In the genomic region with DNA sequence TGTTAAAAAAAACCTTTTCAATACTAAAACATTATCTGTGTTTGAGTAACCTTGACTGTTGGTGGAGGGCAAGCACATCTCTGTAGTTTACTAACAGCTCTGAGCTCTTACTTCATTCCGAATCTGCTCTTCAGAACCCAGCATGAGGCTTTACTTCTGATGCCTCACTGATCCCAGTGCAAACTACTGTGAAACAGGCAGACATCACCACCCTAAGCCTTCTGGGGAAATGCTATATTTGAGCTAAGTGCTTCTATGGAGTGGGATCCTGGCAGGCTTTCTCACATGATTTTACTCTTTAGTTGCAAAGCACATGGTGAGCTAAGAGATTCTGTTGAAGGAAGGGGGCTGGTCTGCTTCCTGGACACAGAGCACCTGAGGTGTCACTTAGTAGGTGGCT, we compare ENCODE assay signal across 23 mouse cellular contexts.
DNase-seq lines count a peak whose midpoint lies in the region; ATAC-seq lines count a peak whose summit lies in the region.
"Had no signal": no experiment of that assay in that cellular context is flagged by ENCODE, and none has a peak within 500 bp of the region (broad histone marks: within the 10 kb centered on the region; RNA-seq: fewer than 3 reads in every experiment).

No protein-coding gene starts in this region.

- 42% methylated on average over 1 of the region's 1 CpGs for WGBS in heart, embryonic 12.5 days

- no peak for DNase-seq in heart, postnatal 25 days (ENCODE audit: low spot score)
- peak; percentile 28 for DNase-seq in left cerebral cortex, adult 11 months (ENCODE audit: low spot score)
- DNase-seq in left cerebral cortex, postnatal 4 days, result no peak
- peak; percentile 78 for DNase-seq in brain, adult 2 months (ENCODE audit: low read depth, low spot score)
- DNase-seq in left cerebral cortex, postnatal 14 days (ENCODE audit: low spot score in 2 of 2), result peak; percentile 34 to 50
- no peak for DNase-seq in T-cell, adult 2 months (ENCODE audit: low spot score)
- DNase-seq: adrenal gland, postnatal 14 days; cerebellum, adult 11 months; gastrocnemius, postnatal 14 days; kidney, adult 18-20 months; layer of hippocampus, postnatal 36 days; lung, adult 18-20 months; lung, postnatal 14 days; thymus, postnatal 14 days had no signal

- H3K4me2 ChIP-seq in heart, embryonic 12.5 days, result peak overlapping the region; percentile 8; the same call in 1 of the 2 replicates
- H3K4me2 ChIP-seq: embryonic facial prominence, embryonic 15.5 days; liver, embryonic 11.5 days; midbrain, embryonic 15.5 days; neural tube, embryonic 15.5 days had no signal

- ATAC-seq in heart, embryonic 12.5 days (ENCODE audit: insufficient number of reproducible peaks, low FRiP score), result no peak
- ATAC-seq: activated CD4-positive, CD25-positive, alpha-beta regulatory T cell, adult 4 months; midbrain, embryonic 15.5 days had no signal

- H3K4me1 ChIP-seq in heart, embryonic 12.5 days (replicated peaks), result peaks cover 53% of the 10 kb centered on the region
- H3K4me1 ChIP-seq: forebrain, embryonic 10.5 days had no signal

- no peaks in the 10 kb centered on the region for H3K9me3 ChIP-seq in heart, embryonic 12.5 days (replicated peaks)
- H3K9me3 ChIP-seq: embryonic facial prominence, embryonic 15.5 days; forebrain, embryonic 10.5 days; midbrain, embryonic 15.5 days; neural tube, embryonic 15.5 days had no signal

- peak overlapping the region; percentile 82 for H3K27ac ChIP-seq in heart, embryonic 12.5 days (ENCODE audit: poor library complexity, severe bottlenecking)
- H3K27ac ChIP-seq: embryonic facial prominence, embryonic 15.5 days; forebrain, embryonic 10.5 days; kidney, postnatal 0 days; midbrain, embryonic 15.5 days; neural tube, embryonic 15.5 days had no signal

- no peak overlapping the region for H3K4me3 ChIP-seq in heart, embryonic 12.5 days
- H3K4me3 ChIP-seq: embryonic facial prominence, embryonic 15.5 days; forebrain, embryonic 10.5 days; midbrain, embryonic 15.5 days; neural tube, embryonic 15.5 days had no signal

- no peaks in the 10 kb centered on the region for H3K27me3 ChIP-seq in heart, embryonic 12.5 days (replicated peaks)
- H3K27me3 ChIP-seq: embryonic facial prominence, embryonic 15.5 days; midbrain, embryonic 15.5 days; neural tube, embryonic 15.5 days; Patski had no signal

- H3K9ac ChIP-seq in heart, embryonic 12.5 days, result no peak overlapping the region
- H3K9ac ChIP-seq: embryonic facial prominence, embryonic 15.5 days; midbrain, embryonic 15.5 days; neural tube, embryonic 15.5 days had no signal

- intact Hi-C loops in heart, postnatal 25 days (cut with DNase I), result no loop called here
- intact Hi-C loops in left cerebral cortex, postnatal 4 days (cut with DNase I), result no loop called here
- intact Hi-C loops in left cerebral cortex, postnatal 14 days (cut with DNase I), result no loop called here

- no peaks in the 10 kb centered on the region for H3K36me3 ChIP-seq in heart, embryonic 12.5 days
- H3K36me3 ChIP-seq: embryonic facial prominence, embryonic 15.5 days; forebrain, embryonic 10.5 days; midbrain, embryonic 15.5 days; neural tube, embryonic 15.5 days had no signal

Comparison
In these comparisons a context has a peak if more than half of its experiments do, and no peak if none do; other contexts are left out.
1. DNase-seq: peak in left cerebral cortex, adult 11 months (single experiment), brain, adult 2 months (single experiment) and left cerebral cortex, postnatal 14 days (2 of 2); none in heart, postnatal 25 days (single experiment), left cerebral cortex, postnatal 4 days (single experiment) and T-cell, adult 2 months (single experiment).